Mouse (Mus musculus) heart, embryonic 15.5 days (tissue): ENCODE measurements around the gene Carmil3. TPM values are rescaled to one million over a fixed set of nuclear protein-coding genes. Genes with fewer than 3 reads are reported as not detected.

ENCODE experiments used
- ATAC-seq: fragments of 200-750 bp; cut with Nextera tagmentation; replicated peaks from 2 replicates; pipeline ENCODE4 v1.8.0; 2017; ENCODE audit warnings: low read depth, moderate TSS enrichment; ENCODE audit not compliant: insufficient number of reproducible peaks, insufficient read depth, low FRiP score
- H3K27ac ChIP-seq: fragments of 300-500 bp; sonication (generic); 2 replicates; pipeline ENCODE4 v1.5.1; 2015; ENCODE audit warnings: mild to moderate bottlenecking, inconsistent platforms
- H3K27me3 ChIP-seq: fragments of 300-500 bp; sonication (generic); 2 replicates; pipeline ENCODE4 v1.6.1; 2015; ENCODE audit warnings: inconsistent platforms
- H3K36me3 ChIP-seq: fragments of 300-500 bp; sonication (generic); 2 replicates; pipeline ENCODE4 v1.6.1; 2015; ENCODE audit warnings: mild to moderate bottlenecking, inconsistent platforms
- H3K4me1 ChIP-seq: fragments of 300-500 bp; sonication (generic); replicated peaks from 2 replicates; pipeline ENCODE4 v1.6.1; 2015; ENCODE audit warnings: inconsistent platforms
- H3K4me2 ChIP-seq: fragments of 300-500 bp; sonication (generic); 2 replicates; pipeline ENCODE4 v1.6.1; 2015; ENCODE audit warnings: inconsistent platforms, mild to moderate bottlenecking, moderate library complexity
- H3K4me3 ChIP-seq: fragments of 300-500 bp; sonication (generic); 2 replicates; pipeline ENCODE4 v1.5.1; 2015; ENCODE audit warnings: mild to moderate bottlenecking, inconsistent platforms
- H3K9ac ChIP-seq: fragments of 300-500 bp; sonication (generic); 2 replicates; pipeline ENCODE4 v1.6.1; 2015; ENCODE audit warnings: mild to moderate bottlenecking, inconsistent platforms
- H3K9me3 ChIP-seq: fragments of 300-500 bp; sonication (generic); replicated peaks from 2 replicates; pipeline ENCODE4 v1.6.1; 2016; ENCODE audit warnings: inconsistent platforms
- WGBS: fragments of 180-500 bp; shearing (Covaris S2); methylation state at CpG from one replicate; pipeline ENCODE4 v1.1.7; 2015; ENCODE audit warnings: mixed read lengths; 5-methylcytosine and 5-hydroxymethylcytosine counted together
- polyA plus RNA-seq: library from polyadenylated mRNA; unstranded; fragments of >200 nt; fragmentation: Nextera tagmentation; extraction: Ambion mirVana; gene quantifications from 2 replicates; pipeline ENCODE4 v1.2.1, GENCODE M21; 2015

The Carmil3 gene
- polyA plus RNA-seq, 1 experiment from 2014 or later, result 1.1 TPM

GRCm38 (mm10) chr14:55544334-55544733 is 53.9 kb downstream of the Carmil3 start:
- H3K36me3 ChIP-seq, result peaks cover 51% of the 10 kb centered on the region
- no peak overlapping the region for H3K4me2 ChIP-seq
- no peak for ATAC-seq
- no peak overlapping the region for H3K4me3 ChIP-seq
- H3K9ac ChIP-seq, result no peak overlapping the region
- no peaks in the 10 kb centered on the region for H3K27me3 ChIP-seq
- H3K27ac ChIP-seq, result no peak overlapping the region
- H3K9me3 ChIP-seq, result no peaks in the 10 kb centered on the region
- 77% methylated on average over 9 of the region's 9 CpGs for WGBS
- peaks cover 16% of the 10 kb centered on the region for H3K4me1 ChIP-seq

DNA sequence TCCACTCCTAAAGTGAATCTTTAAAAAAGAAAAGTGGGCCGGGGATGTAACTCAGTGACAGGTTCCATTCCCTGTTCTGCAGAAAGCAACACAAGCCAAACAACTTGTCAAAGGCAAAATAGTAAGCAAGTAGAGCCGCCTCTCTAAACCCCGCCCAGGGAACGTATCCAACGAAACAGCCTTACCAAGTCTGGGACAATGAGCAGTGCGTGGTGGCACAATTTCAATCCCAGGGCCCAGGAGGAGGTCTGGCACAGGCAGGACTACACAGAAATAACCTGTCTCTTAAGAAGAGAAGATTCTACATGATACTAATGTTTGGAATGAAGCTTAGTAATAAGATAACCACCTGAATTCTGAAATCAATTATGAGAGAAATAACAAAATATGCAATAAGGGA is 59.7 kb downstream of the Carmil3 start:
- no peak for ATAC-seq
- Histone ChIP-seq H3K27ac (no peak overlapping the region), H3K36me3 (peaks cover 47% of the 10 kb centered on the region), H3K4me2 (no peak overlapping the region), H3K9ac (no peak overlapping the region), H3K4me1 (no peaks in the 10 kb centered on the region), H3K9me3 (no peaks in the 10 kb centered on the region), H3K27me3 (no peaks in the 10 kb centered on the region), H3K4me3 (no peak overlapping the region)
- WGBS, result 88% methylated on average over 6 of the region's 6 CpGs

DNA sequence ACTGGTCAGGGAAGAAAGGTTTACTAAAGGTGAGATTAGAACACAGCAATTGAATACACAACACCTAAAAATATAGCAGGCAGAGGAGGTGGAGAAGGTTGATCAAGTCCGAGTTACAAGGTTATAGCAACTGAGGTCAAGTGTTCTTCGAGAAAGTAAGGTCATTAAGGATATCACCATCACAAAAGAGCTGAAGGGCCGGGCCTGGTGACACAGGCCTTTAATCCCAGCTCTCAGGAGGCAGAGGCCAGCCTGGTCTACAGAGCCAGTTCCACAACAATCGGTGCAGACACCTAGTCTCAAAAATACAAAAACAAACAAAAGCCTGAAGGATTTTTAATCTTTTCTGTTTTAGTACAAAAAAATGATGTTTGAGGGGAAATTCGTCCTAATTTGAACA is 60.9 kb downstream of the Carmil3 start:
- ATAC-seq, result no peak
- Histone ChIP-seq H3K4me2 (no peak overlapping the region), H3K9me3 (no peaks in the 10 kb centered on the region), H3K4me1 (no peaks in the 10 kb centered on the region), H3K9ac (no peak overlapping the region), H3K4me3 (no peak overlapping the region), H3K36me3 (peaks cover 37% of the 10 kb centered on the region), H3K27me3 (no peaks in the 10 kb centered on the region), H3K27ac (no peak overlapping the region)
- 68% methylated on average over 5 of the region's 5 CpGs for WGBS

- Histone ChIP-seq H3K4me1 (no peaks in the 10 kb centered on the region; the same call in 1 of the 2 replicates), H3K9me3 (no peaks in the 10 kb centered on the region), H3K36me3 (peaks cover 36% of the 10 kb centered on the region), H3K9ac (no peak overlapping the region), H3K4me2 (no peak overlapping the region), H3K27ac (no peak overlapping the region), H3K27me3 (no peaks in the 10 kb centered on the region), H3K4me3 (no peak overlapping the region)
- 88% methylated on average over 8 of the region's 8 CpGs for WGBS
- ATAC-seq, result no peak
Measured at GRCm38 (mm10) chr14:55551794-55552193, 61.3 kb downstream of the Carmil3 start.

DNA sequence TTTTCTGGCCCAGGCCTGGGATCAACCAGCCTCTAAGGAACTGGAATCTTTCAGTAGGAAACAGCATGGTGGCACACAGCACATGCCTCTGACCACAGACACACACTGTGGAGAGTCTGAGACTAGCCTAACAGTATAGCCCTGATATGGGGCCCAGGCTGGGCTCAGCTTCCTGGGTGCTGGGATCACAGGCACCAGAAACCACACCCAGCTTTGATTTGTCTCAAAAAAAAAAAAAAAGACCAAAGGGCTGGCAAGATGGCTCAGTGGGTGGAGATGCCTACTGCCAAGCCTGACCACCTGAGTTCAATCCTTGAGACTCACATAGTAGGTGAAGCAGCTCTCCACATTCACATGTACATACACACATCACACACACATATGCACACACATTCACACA is 64.2 kb downstream of the Carmil3 start:
- Histone ChIP-seq H3K4me1 (peaks cover 6% of the 10 kb centered on the region), H3K9me3 (no peaks in the 10 kb centered on the region), H3K36me3 (peaks cover 12% of the 10 kb centered on the region; the same call in 1 of the 2 replicates), H3K27me3 (no peaks in the 10 kb centered on the region), H3K27ac (no peak overlapping the region), H3K4me2 (no peak overlapping the region), H3K9ac (no peak overlapping the region), H3K4me3 (no peak overlapping the region)
- no peak for ATAC-seq

GRCm38 (mm10) chr14:55555788-55556187 is 65.3 kb downstream of the Carmil3 start:
- ATAC-seq, result no peak
- no peaks in the 10 kb centered on the region for H3K9me3 ChIP-seq
- WGBS, result 44% methylated on average over 3 of the region's 3 CpGs

GRCm38 (mm10) chr14:55557003-55557402 is 66.6 kb downstream of the Carmil3 start:
- Histone ChIP-seq H3K9ac (no peak overlapping the region), H3K9me3 (no peaks in the 10 kb centered on the region), H3K27ac (no peak overlapping the region; the same call in 1 of the 2 replicates), H3K4me3 (no peak overlapping the region), H3K36me3 (no peaks in the 10 kb centered on the region), H3K27me3 (no peaks in the 10 kb centered on the region), H3K4me2 (no peak overlapping the region), H3K4me1 (peaks cover 17% of the 10 kb centered on the region)
- 26% methylated on average over 5 of the region's 5 CpGs for WGBS
- ATAC-seq, result no peak

More at GRCm38 (mm10) chr14:55555788-55556187, 65.3 kb downstream of the Carmil3 start:
- H3K27me3 ChIP-seq, result no peaks in the 10 kb centered on the region
- H3K4me1 ChIP-seq, result peaks cover 6% of the 10 kb centered on the region
- no peak overlapping the region for H3K4me2 ChIP-seq
- H3K36me3 ChIP-seq, result peaks cover under 1% of the 10 kb centered on the region; the same call in 1 of the 2 replicates
- H3K9ac ChIP-seq, result no peak overlapping the region
- no peak overlapping the region for H3K27ac ChIP-seq
- H3K4me3 ChIP-seq, result no peak overlapping the region

DNA sequence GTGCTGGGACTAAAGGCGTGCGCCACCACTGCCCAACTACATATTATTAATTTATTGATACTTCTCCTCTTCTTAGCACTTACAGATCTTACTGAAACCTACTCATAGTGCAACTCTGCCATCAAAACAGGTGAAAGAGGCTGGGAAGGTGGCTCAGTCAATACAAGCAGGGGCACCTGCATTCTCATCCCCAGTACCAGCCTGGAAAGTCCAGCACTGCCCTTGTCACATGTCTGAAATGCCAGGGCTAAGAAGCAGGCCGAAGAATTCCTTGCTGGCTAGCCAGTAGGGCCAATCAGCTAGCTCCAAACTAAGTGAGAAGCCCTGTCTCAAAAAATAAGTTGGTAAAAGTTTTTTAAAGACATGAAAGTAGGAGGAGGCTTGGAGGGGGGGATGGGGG is 67.1 kb downstream of the Carmil3 start:
- H3K27me3 ChIP-seq, result no peaks in the 10 kb centered on the region
- no peak for ATAC-seq
- no peaks in the 10 kb centered on the region for H3K9me3 ChIP-seq
- H3K4me2 ChIP-seq, result no peak overlapping the region
- H3K4me1 ChIP-seq, result peaks cover 21% of the 10 kb centered on the region
- 73% methylated on average over 3 of the region's 3 CpGs for WGBS
- no peak overlapping the region for H3K9ac ChIP-seq
- no peaks in the 10 kb centered on the region for H3K36me3 ChIP-seq
- no peak overlapping the region for H3K4me3 ChIP-seq
- peak overlapping the region; percentile 12; the same call in 1 of the 2 replicates for H3K27ac ChIP-seq

Other genes with a start within 250 kb of the Carmil3 start
- gene Dhrs4, start 11.9 kb upstream of the Carmil3 start, polyA plus RNA-seq, result 60.7 and 69.5 TPM in 2 replicates
- 0.30 and 0.34 TPM in 2 replicates for gene Cpne6, start 19.8 kb downstream of the Carmil3 start, polyA plus RNA-seq
- gene Nrl, start 34.3 kb downstream of the Carmil3 start, polyA plus RNA-seq, result not detected in 2 replicates
- 34.2 and 42.5 TPM in 2 replicates for gene Pck2, start 49.6 kb downstream of the Carmil3 start, polyA plus RNA-seq
- 66.2 and 70.2 TPM in 2 replicates for gene Dcaf11, start 69.4 kb downstream of the Carmil3 start, polyA plus RNA-seq
- 0.82 TPM in 1 of 2 replicates, not detected in the other for gene A730061H03Rik, start 69.8 kb downstream of the Carmil3 start, polyA plus RNA-seq
- 80.5 and 81.7 TPM in 2 replicates for gene Fitm1, start 85.0 kb downstream of the Carmil3 start, polyA plus RNA-seq
- gene Psme1, start 87.5 kb downstream of the Carmil3 start, polyA plus RNA-seq, result 206 and 216 TPM in 2 replicates
- 21.2 and 21.6 TPM in 2 replicates for gene Emc9, start 94.7 kb downstream of the Carmil3 start, polyA plus RNA-seq
- 203 and 215 TPM in 2 replicates for gene Psme2, start 100.5 kb downstream of the Carmil3 start, polyA plus RNA-seq
- 15.8 and 17.4 TPM in 2 replicates for gene Rnf31, start 101.1 kb downstream of the Carmil3 start, polyA plus RNA-seq
- 9.1 and 13.7 TPM in 2 replicates for gene Irf9, start 112.9 kb downstream of the Carmil3 start, polyA plus RNA-seq
- gene Rec8, start 127.4 kb downstream of the Carmil3 start, polyA plus RNA-seq, result 6.9 and 7.1 TPM in 2 replicates
- 45.0 and 66.7 TPM in 2 replicates for gene Ipo4, start 145.3 kb downstream of the Carmil3 start, polyA plus RNA-seq
- 0.74 and 2.1 TPM in 2 replicates for gene Gm49378, start 147.2 kb downstream of the Carmil3 start, polyA plus RNA-seq
- gene Tm9sf1, start 153.2 kb downstream of the Carmil3 start, polyA plus RNA-seq, result 76.8 and 91.2 TPM in 2 replicates
- 0.31 and 0.36 TPM in 2 replicates for gene Tssk4, start 159.5 kb downstream of the Carmil3 start, polyA plus RNA-seq
- 84.5 and 90.0 TPM in 2 replicates for gene Mdp1, start 169.9 kb downstream of the Carmil3 start, polyA plus RNA-seq
- 36.0 and 42.3 TPM in 2 replicates for gene Gmpr2, start 181.3 kb downstream of the Carmil3 start, polyA plus RNA-seq
- gene Nedd8, start 181.5 kb downstream of the Carmil3 start, polyA plus RNA-seq, result 448 and 462 TPM in 2 replicates
- 26.1 and 29.2 TPM in 2 replicates for gene Tinf2, start 191.2 kb downstream of the Carmil3 start, polyA plus RNA-seq
- 0.20 and 0.60 TPM in 2 replicates for gene Tgm1, start 223.3 kb downstream of the Carmil3 start, polyA plus RNA-seq
- gene Rabggta, start 231.6 kb downstream of the Carmil3 start, polyA plus RNA-seq, result 20.7 and 23.8 TPM in 2 replicates